18 mouse cellular contexts compared by ENCODE assay signal in genomic region chr9:34947258-34947657, GRCm38 (mm10).
DNase-seq lines count a peak whose midpoint lies in the region; ATAC-seq and TF ChIP-seq lines count a peak whose summit lies in the region.
"Had no signal": no experiment of that assay in that cellular context is flagged by ENCODE, and none has a peak within 500 bp of the region (broad histone marks: within the 10 kb centered on the region; RNA-seq: fewer than 3 reads in every experiment).

No protein-coding gene starts in this region.

- ATAC-seq in hindbrain, embryonic 13.5 days (ENCODE audit: low FRiP score): peak; percentile 23; the same call in 1 of the 2 replicates
- peak; percentile 38; the same call in 1 of the 2 replicates for ATAC-seq in midbrain, embryonic 15.5 days (replicated peaks)
- no peak for ATAC-seq in activated CD4-positive, CD25-positive, alpha-beta regulatory T cell, adult 4 months

- TF ChIP-seq CTCF in brain, embryonic 14.5 days (IDR thresholded peaks at IDR 0.05; ENCODE audit: borderline replicate concordance, extremely low read depth, insufficient read depth, insufficient read length): no peak

- no peak for TF ChIP-seq POLR2A in brain, embryonic 14.5 days (IDR thresholded peaks at IDR 0.05; ENCODE audit: borderline replicate concordance, extremely low read depth, insufficient read depth, insufficient read length, poor library complexity, severe bottlenecking)

- H3K27ac ChIP-seq in hindbrain, embryonic 13.5 days: peak overlapping the region; percentile 62
- 0 out of 2 replicates have a peak overlapping the region, but pooled peaks have one; percentile 53 for H3K27ac ChIP-seq in midbrain, embryonic 15.5 days
- H3K27ac ChIP-seq: heart, embryonic 10.5 days; limb, embryonic 12.5 days had no signal

- peaks cover 28% of the 10 kb centered on the region for H3K4me1 ChIP-seq in hindbrain, embryonic 13.5 days (replicated peaks)
- peaks cover 22% of the 10 kb centered on the region for H3K4me1 ChIP-seq in midbrain, embryonic 15.5 days
- H3K4me1 ChIP-seq: limb, embryonic 12.5 days had no signal

- DNase-seq in embryo, embryonic 11 days: peak; percentile 36
- no peak for DNase-seq in embryo, embryonic 10.5 days (ENCODE audit: low spot score)
- DNase-seq in brain, embryonic 14.5 days (ENCODE audit: low read depth): peak; percentile 77
- DNase-seq in adrenal gland, adult 8-10 months: no peak
- DNase-seq in right cerebral cortex, postnatal 36 days (ENCODE audit: low spot score in 2 of 2): no peak
- DNase-seq: adrenal gland, postnatal 10 days; gastrocnemius, postnatal 25 days; heart, postnatal 36 days; kidney, adult 18-20 months; kidney, postnatal 25 days; lung, postnatal 4 days; thymus, postnatal 4 days had no signal

- 13% methylated on average over 6 of the region's 6 CpGs for WGBS in hindbrain, embryonic 13.5 days
- 9% methylated on average over 6 of the region's 6 CpGs for WGBS in midbrain, embryonic 15.5 days

- H3K36me3 ChIP-seq in hindbrain, embryonic 13.5 days: no peaks in the 10 kb centered on the region
- H3K36me3 ChIP-seq in midbrain, embryonic 15.5 days (replicated peaks): no peaks in the 10 kb centered on the region
- H3K36me3 ChIP-seq: heart, embryonic 10.5 days; limb, embryonic 12.5 days had no signal

- no peak overlapping the region for H3K4me3 ChIP-seq in hindbrain, embryonic 13.5 days
- H3K4me3 ChIP-seq in midbrain, embryonic 15.5 days: no peak overlapping the region
- H3K4me3 ChIP-seq: heart, embryonic 10.5 days; limb, embryonic 12.5 days; myocyte had no signal

- no peak overlapping the region for H3K4me2 ChIP-seq in hindbrain, embryonic 13.5 days
- no peak overlapping the region for H3K4me2 ChIP-seq in midbrain, embryonic 15.5 days
- H3K4me2 ChIP-seq: limb, embryonic 12.5 days had no signal

- H3K27me3 ChIP-seq in hindbrain, embryonic 13.5 days: no peaks in the 10 kb centered on the region
- H3K27me3 ChIP-seq in midbrain, embryonic 15.5 days (replicated peaks): no peaks in the 10 kb centered on the region
- H3K27me3 ChIP-seq: limb, embryonic 12.5 days had no signal

- H3K9ac ChIP-seq in hindbrain, embryonic 13.5 days: no peak overlapping the region
- no peak overlapping the region for H3K9ac ChIP-seq in midbrain, embryonic 15.5 days
- H3K9ac ChIP-seq: limb, embryonic 12.5 days had no signal

- H3K9me3 ChIP-seq in hindbrain, embryonic 13.5 days: no peaks in the 10 kb centered on the region
- H3K9me3 ChIP-seq in midbrain, embryonic 15.5 days: no peaks in the 10 kb centered on the region
- H3K9me3 ChIP-seq: heart, embryonic 10.5 days; limb, embryonic 12.5 days had no signal

Comparison
In these comparisons a context has a peak if more than half of its experiments do, and no peak if none do; other contexts are left out.
1. DNase-seq: peak in embryo, embryonic 11 days (single experiment) and brain, embryonic 14.5 days (single experiment); none in embryo, embryonic 10.5 days (single experiment), adrenal gland, adult 8-10 months (single experiment) and right cerebral cortex, postnatal 36 days (0 of 2).